Mouse (Mus musculus) kidney, postnatal 0 days (tissue): ENCODE measurements around the gene Lrrc58. TPM values are rescaled to one million over a fixed set of nuclear protein-coding genes. Genes with fewer than 3 reads are reported as not detected.
A peak's percentile ranks its signal among the peaks of the same experiment; 100 is the strongest.

ENCODE experiments used
- ATAC-seq: fragments of 200-750 bp; cut with Nextera tagmentation; replicated peaks from 2 replicates; pipeline ENCODE4 v1.8.0; 2017; ENCODE audit warnings: low read depth, moderate number of reproducible peaks, moderate TSS enrichment, moderate library complexity; ENCODE audit not compliant: low FRiP score
- DNase-seq: peaks from one replicate; pipeline ENCODE4 v3.0.0-alpha.2; 2016; ENCODE audit warnings: low spot score
- H3K27ac ChIP-seq: fragments of 300-500 bp; sonication (generic); 2 replicates; pipeline ENCODE4 v1.5.1; 2014; ENCODE audit warnings: mild to moderate bottlenecking
- H3K27me3 ChIP-seq: fragments of 300-500 bp; sonication (generic); 2 replicates; pipeline ENCODE4 v1.6.1; 2014; ENCODE audit warnings: low read length, mixed read lengths; ENCODE audit not compliant: insufficient read depth
- H3K36me3 ChIP-seq: fragments of 300-500 bp; sonication (generic); 2 replicates; pipeline ENCODE4 v1.6.1; 2014; ENCODE audit warnings: low read length, mixed read lengths; ENCODE audit not compliant: insufficient read depth
- H3K4me1 ChIP-seq: fragments of 300-500 bp; sonication (generic); replicated peaks from 2 replicates; pipeline ENCODE4 v1.6.1; 2014; ENCODE audit warnings: antibody characterized with exemption, low read length, mixed read lengths; ENCODE audit not compliant: insufficient read depth
- H3K4me2 ChIP-seq: fragments of 300-500 bp; sonication (generic); 2 replicates; pipeline ENCODE4 v1.6.1; 2014; ENCODE audit warnings: mild to moderate bottlenecking, low read length, moderate library complexity, mixed read lengths
- H3K4me3 ChIP-seq: fragments of 300-500 bp; sonication (generic); replicated peaks from 2 replicates; pipeline ENCODE4 v1.5.1; 2014; ENCODE audit warnings: low read depth, low read length
- H3K9ac ChIP-seq: fragments of 300-500 bp; sonication (generic); 2 replicates; pipeline ENCODE4 v1.6.1; 2014; ENCODE audit warnings: low read depth, low read length
- H3K9me3 ChIP-seq: fragments of 300-500 bp; sonication (generic); replicated peaks from 2 replicates; pipeline ENCODE4 v1.6.1; 2016; ENCODE audit warnings: low read length, inconsistent platforms, mixed read lengths
- CTCF ChIP-seq: IDR thresholded peaks from 2 replicates; pipeline ENCODE4 v1.5.1; 2016; ENCODE audit warnings: antibody characterized with exemption, low read depth, mild to moderate bottlenecking, moderate library complexity
- WGBS: fragments of 180-500 bp; shearing (Covaris S2); extraction: QIAGEN DNeasy Blood & Tissue Kit; methylation state at CpG from one replicate; pipeline ENCODE4 v1.1.7; 2014; 5-methylcytosine and 5-hydroxymethylcytosine counted together
- polyA plus RNA-seq: library from polyadenylated mRNA; unstranded; fragments of >200 nt; fragmentation: Nextera tagmentation; extraction: Ambion mirVana; gene quantifications from 2 replicates; pipeline ENCODE4 v1.2.1, GENCODE M21; 2015

Gene Lrrc58
- polyA plus RNA-seq, 1 experiment from 2014 or later = 54.1 TPM

- Histone ChIP-seq H3K4me2 (no peak overlapping the region), H3K9ac (no peak overlapping the region), H3K36me3 (no peaks in the 10 kb centered on the region), H3K27me3 (no peaks in the 10 kb centered on the region), H3K9me3 (no peaks in the 10 kb centered on the region), H3K4me1 (no peaks in the 10 kb centered on the region), H3K27ac (no peak overlapping the region), H3K4me3 (no peak overlapping the region)
- WGBS = 48% methylated on average over 6 of the region's 6 CpGs
- TF ChIP-seq CTCF = no peak
- DNase-seq (no peak), ATAC-seq (no peak)
Observed at GRCm38 (mm10) chr16:37893381-37893780, 25.2 kb downstream of the Lrrc58 start.

- Histone ChIP-seq H3K9me3 (no peaks in the 10 kb centered on the region), H3K4me1 (no peaks in the 10 kb centered on the region), H3K4me2 (no peak overlapping the region), H3K27me3 (no peaks in the 10 kb centered on the region), H3K36me3 (no peaks in the 10 kb centered on the region), H3K9ac (no peak overlapping the region), H3K27ac (no peak overlapping the region), H3K4me3 (no peak overlapping the region)
- ATAC-seq (no peak), DNase-seq (no peak)
- WGBS = 73% methylated on average over 2 of the region's 2 CpGs
- TF ChIP-seq CTCF = no peak
Observed at GRCm38 (mm10) chr16:37893942-37894341, 25.8 kb downstream of the Lrrc58 start.

- no peak for DNase-seq
- Histone ChIP-seq H3K36me3 (no peaks in the 10 kb centered on the region), H3K9ac (no peak overlapping the region), H3K9me3 (no peaks in the 10 kb centered on the region), H3K4me3 (no peak overlapping the region), H3K4me1 (no peaks in the 10 kb centered on the region), H3K27me3 (no peaks in the 10 kb centered on the region), H3K4me2 (no peak overlapping the region), H3K27ac (peak overlapping the region; percentile 31)
- 68% methylated on average over 5 of the region's 5 CpGs for WGBS
- no peak for TF ChIP-seq CTCF
- ATAC-seq = no peak
Observed at GRCm38 (mm10) chr16:37898790-37899189, 30.6 kb downstream of the Lrrc58 start.

GRCm38 (mm10) chr16:37899357-37899756 is 31.2 kb downstream of the Lrrc58 start:
- Histone ChIP-seq H3K4me2 (no peak overlapping the region), H3K9me3 (no peaks in the 10 kb centered on the region), H3K27ac (0 out of 2 replicates have a peak overlapping the region, but pooled peaks have one; percentile 25), H3K27me3 (no peaks in the 10 kb centered on the region), H3K4me1 (no peaks in the 10 kb centered on the region), H3K36me3 (no peaks in the 10 kb centered on the region), H3K4me3 (no peak overlapping the region), H3K9ac (no peak overlapping the region)
- no peak; the same call in 1 of the 2 replicates for ATAC-seq
- 12% methylated on average over 2 of the region's 2 CpGs for WGBS
- DNase-seq = peak; percentile 77
- TF ChIP-seq CTCF = no peak

- 41% methylated on average over 11 of the region's 11 CpGs for WGBS
- no peak for TF ChIP-seq CTCF
- Histone ChIP-seq H3K4me2 (no peak overlapping the region), H3K9me3 (no peaks in the 10 kb centered on the region), H3K4me1 (no peaks in the 10 kb centered on the region), H3K27me3 (no peaks in the 10 kb centered on the region), H3K9ac (no peak overlapping the region), H3K27ac (no peak overlapping the region), H3K36me3 (no peaks in the 10 kb centered on the region), H3K4me3 (no peak overlapping the region)
- ATAC-seq = 0 out of 2 replicates have a peak, but pooled peaks have one; percentile 43
- no peak for DNase-seq
Observed at GRCm38 (mm10) chr16:37901318-37901717, 33.1 kb downstream of the Lrrc58 start.

- DNase-seq (no peak), ATAC-seq (no peak)
- no peak overlapping the region for H3K4me2 ChIP-seq
- no peaks in the 10 kb centered on the region for H3K36me3 ChIP-seq
- WGBS = 86% methylated on average over 3 of the region's 3 CpGs
- H3K27me3 ChIP-seq = no peaks in the 10 kb centered on the region
- H3K9ac ChIP-seq = no peak overlapping the region
- no peak overlapping the region for H3K27ac ChIP-seq
- TF ChIP-seq CTCF = no peak
- H3K9me3 ChIP-seq = no peaks in the 10 kb centered on the region
- H3K4me1 ChIP-seq = no peaks in the 10 kb centered on the region
- no peak overlapping the region for H3K4me3 ChIP-seq
Observed at GRCm38 (mm10) chr16:37906456-37906855, 38.3 kb downstream of the Lrrc58 start.

GRCm38 (mm10) chr16:37911086-37911485 is 42.9 kb downstream of the Lrrc58 start:
- no peaks in the 10 kb centered on the region for H3K36me3 ChIP-seq

More at GRCm38 (mm10) chr16:37911086-37911485, 42.9 kb downstream of the Lrrc58 start:
- WGBS = 79% methylated on average over 1 of the region's 1 CpGs
- H3K4me2 ChIP-seq = no peak overlapping the region
- no peak overlapping the region for H3K9ac ChIP-seq
- DNase-seq = no peak
- no peaks in the 10 kb centered on the region for H3K4me1 ChIP-seq
- H3K27me3 ChIP-seq = no peaks in the 10 kb centered on the region
- H3K9me3 ChIP-seq = no peaks in the 10 kb centered on the region
- TF ChIP-seq CTCF = no peak
- no peak overlapping the region for H3K4me3 ChIP-seq
- no peak overlapping the region for H3K27ac ChIP-seq
- ATAC-seq = no peak
